Mouse (Mus musculus) lung, postnatal 0 days (tissue): Measurements from ENCODE around the gene Btbd10. TPM values are rescaled to one million over a fixed set of nuclear protein-coding genes. Genes with fewer than 3 reads are reported as not detected.

Source experiments
- ATAC-seq: fragments of 200-750 bp; cut with Nextera tagmentation; 2 replicates; pipeline ENCODE4 v1.8.0; 2017; ENCODE audit warnings: moderate library complexity
- DNase-seq: peaks from one replicate; pipeline ENCODE4 v3.0.0-alpha.2; 2016; ENCODE audit warnings: low spot score
- H3K27ac ChIP-seq: fragments of 300-500 bp; sonication (generic); 2 replicates; pipeline ENCODE4 v1.5.1; 2014; ENCODE audit warnings: antibody characterized with exemption, mild to moderate bottlenecking, low read length, mixed read lengths
- H3K27me3 ChIP-seq: fragments of 300-500 bp; sonication (generic); replicated peaks from 2 replicates; pipeline ENCODE4 v1.6.1; 2014; ENCODE audit warnings: low read length, mixed read lengths; ENCODE audit not compliant: insufficient read depth
- H3K36me3 ChIP-seq: fragments of 300-500 bp; sonication (generic); 2 replicates; pipeline ENCODE4 v1.6.1; 2014; ENCODE audit warnings: low read length, mixed read lengths; ENCODE audit not compliant: insufficient read depth
- H3K4me1 ChIP-seq: fragments of 300-500 bp; sonication (generic); 2 replicates; pipeline ENCODE4 v1.6.1; 2014; ENCODE audit warnings: antibody characterized with exemption, low read depth, low read length, mixed read lengths; ENCODE audit not compliant: insufficient read depth
- H3K4me2 ChIP-seq: fragments of 300-500 bp; sonication (generic); replicated peaks from 2 replicates; pipeline ENCODE4 v1.6.1; 2014; ENCODE audit warnings: low read depth, mild to moderate bottlenecking, low read length, moderate library complexity, mixed read lengths
- H3K4me3 ChIP-seq: fragments of 300-500 bp; sonication (generic); 2 replicates; pipeline ENCODE4 v1.5.1; 2014; ENCODE audit warnings: low read depth, low read length
- H3K9ac ChIP-seq: fragments of 300-500 bp; sonication (generic); replicated peaks from 2 replicates; pipeline ENCODE4 v1.6.1; 2014; ENCODE audit warnings: low read depth, mild to moderate bottlenecking
- H3K9me3 ChIP-seq: fragments of 300-500 bp; sonication (generic); 2 replicates; pipeline ENCODE4 v1.6.1; 2016; ENCODE audit warnings: low read length, mixed read lengths
- CTCF ChIP-seq: IDR thresholded peaks from 2 replicates; pipeline ENCODE4 v1.5.1; 2016; ENCODE audit warnings: antibody characterized with exemption, mild to moderate bottlenecking
- EP300 ChIP-seq: IDR thresholded peaks from 2 replicates; pipeline ENCODE4 v1.6.1; 2016; ENCODE audit warnings: antibody characterized with exemption, mild to moderate bottlenecking, control low read depth
- WGBS: fragments of 180-500 bp; shearing (Covaris S2); extraction: QIAGEN DNeasy Blood & Tissue Kit; methylation state at CpG from one replicate; pipeline ENCODE4 v1.1.7; 2014; 5-methylcytosine and 5-hydroxymethylcytosine counted together
- polyA plus RNA-seq: library from polyadenylated mRNA; unstranded; fragments of >200 nt; fragmentation: Nextera tagmentation; extraction: Ambion mirVana; gene quantifications from 2 replicates; pipeline ENCODE4 v1.2.1, GENCODE M21; 2015

The Btbd10 gene
- polyA plus RNA-seq, 1 experiment from 2014 or later = 20.8 TPM

- no peak overlapping the region for H3K4me2 ChIP-seq
- H3K4me3 ChIP-seq = no peak overlapping the region
- no peak overlapping the region for H3K9ac ChIP-seq
- ATAC-seq (no peak), DNase-seq (no peak)
- no peaks in the 10 kb centered on the region for H3K4me1 ChIP-seq
- TF ChIP-seq EP300 = no peak
- no peak for TF ChIP-seq CTCF
- no peaks in the 10 kb centered on the region for H3K36me3 ChIP-seq
- H3K27ac ChIP-seq = no peak overlapping the region
- H3K27me3 ChIP-seq = no peaks in the 10 kb centered on the region
- WGBS = 73% methylated on average over 1 of the region's 1 CpGs
- no peaks in the 10 kb centered on the region for H3K9me3 ChIP-seq
Measured at GRCm38 (mm10) chr7:113349089-113349488, 20.1 kb downstream of the Btbd10 start.

GRCm38 (mm10) chr7:113347694-113348093, 21.5 kb downstream of the Btbd10 start:
- no peak for TF ChIP-seq CTCF
- no peak for TF ChIP-seq EP300
- H3K4me2 ChIP-seq = no peak overlapping the region
- ATAC-seq (no peak), DNase-seq (no peak)
- no peak overlapping the region for H3K27ac ChIP-seq
- WGBS = 96% methylated on average over 2 of the region's 2 CpGs
- H3K4me1 ChIP-seq = no peaks in the 10 kb centered on the region
- H3K36me3 ChIP-seq = no peaks in the 10 kb centered on the region
- no peak overlapping the region for H3K4me3 ChIP-seq
- no peaks in the 10 kb centered on the region for H3K9me3 ChIP-seq
- H3K27me3 ChIP-seq = no peaks in the 10 kb centered on the region
- H3K9ac ChIP-seq = no peak overlapping the region

DNA sequence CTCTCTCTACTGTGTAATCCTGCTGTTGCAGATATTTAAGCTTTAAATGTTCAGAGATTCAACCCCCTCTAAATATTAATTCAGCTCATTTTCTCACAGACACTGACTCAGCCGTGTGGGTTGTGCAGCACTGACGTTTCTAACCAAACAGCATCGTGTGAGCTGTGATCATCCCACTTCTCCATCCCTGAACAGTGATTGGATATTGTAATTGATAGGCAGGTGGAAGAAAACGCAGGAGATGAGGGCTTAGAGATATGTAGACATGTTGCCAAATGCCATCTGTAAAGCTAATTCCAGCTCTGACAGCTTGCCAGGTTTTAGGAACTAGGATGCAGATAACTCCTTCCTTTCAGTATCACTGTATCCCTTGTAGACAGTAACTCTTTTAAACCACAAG, 21.9 kb downstream of the Btbd10 start:
- no peak overlapping the region for H3K4me2 ChIP-seq
- no peaks in the 10 kb centered on the region for H3K27me3 ChIP-seq
- no peak overlapping the region for H3K4me3 ChIP-seq
- H3K4me1 ChIP-seq = no peaks in the 10 kb centered on the region
- DNase-seq (no peak), ATAC-seq (no peak)
- no peak overlapping the region for H3K27ac ChIP-seq
- no peak for TF ChIP-seq CTCF
- no peak for TF ChIP-seq EP300
- no peaks in the 10 kb centered on the region for H3K36me3 ChIP-seq
- no peak overlapping the region for H3K9ac ChIP-seq
- WGBS = 43% methylated on average over 4 of the region's 4 CpGs
- no peaks in the 10 kb centered on the region for H3K9me3 ChIP-seq

DNA sequence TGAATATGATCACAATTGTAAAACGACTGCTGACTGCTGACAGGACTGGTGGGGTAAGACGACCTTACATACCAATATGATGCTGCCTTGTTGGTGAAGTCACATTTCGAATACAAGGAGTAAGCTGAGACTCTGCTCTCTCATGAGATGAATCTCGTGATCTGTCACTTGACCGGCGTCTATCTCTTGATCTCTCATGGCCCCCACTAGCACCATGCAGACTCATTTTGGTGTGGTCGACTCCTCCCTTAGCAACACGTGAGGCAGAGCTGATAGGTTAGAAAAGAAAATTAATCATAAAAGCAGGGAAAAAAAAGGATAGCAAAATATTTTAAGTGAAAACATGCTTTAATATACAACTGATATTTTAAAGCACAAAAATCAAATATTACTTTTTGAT, 33.9 kb downstream of the Btbd10 start:
- H3K4me2 ChIP-seq = no peak overlapping the region
- H3K4me1 ChIP-seq = no peaks in the 10 kb centered on the region
- no peak for TF ChIP-seq EP300
- TF ChIP-seq CTCF = no peak
- DNase-seq = no peak
- no peak overlapping the region for H3K9ac ChIP-seq
- no peak overlapping the region for H3K4me3 ChIP-seq
- H3K9me3 ChIP-seq = no peaks in the 10 kb centered on the region
- 87% methylated on average over 8 of the region's 8 CpGs for WGBS
- no peaks in the 10 kb centered on the region for H3K27me3 ChIP-seq
- H3K36me3 ChIP-seq = no peaks in the 10 kb centered on the region
- H3K27ac ChIP-seq = no peak overlapping the region
- ATAC-seq = no peak

GRCm38 (mm10) chr7:113334036-113334435, 35.2 kb downstream of the Btbd10 start:
- Histone ChIP-seq H3K27me3 (no peaks in the 10 kb centered on the region), H3K36me3 (no peaks in the 10 kb centered on the region), H3K4me2 (no peak overlapping the region), H3K4me3 (no peak overlapping the region), H3K4me1 (no peaks in the 10 kb centered on the region), H3K9ac (no peak overlapping the region), H3K9me3 (no peaks in the 10 kb centered on the region), H3K27ac (no peak overlapping the region)
- DNase-seq (no peak), ATAC-seq (no peak)
- TF ChIP-seq CTCF = no peak
- no peak for TF ChIP-seq EP300

GRCm38 (mm10) chr7:113320128-113320527, 49.1 kb downstream of the Btbd10 start:
- no peak overlapping the region for H3K4me2 ChIP-seq
- H3K36me3 ChIP-seq = no peaks in the 10 kb centered on the region
- H3K27me3 ChIP-seq = no peaks in the 10 kb centered on the region
- no peaks in the 10 kb centered on the region for H3K9me3 ChIP-seq
- 21% methylated on average over 1 of the region's 1 CpGs for WGBS
- DNase-seq (no peak), ATAC-seq (no peak)
- H3K4me1 ChIP-seq = no peaks in the 10 kb centered on the region
- H3K4me3 ChIP-seq = no peak overlapping the region
- no peak overlapping the region for H3K27ac ChIP-seq
- TF ChIP-seq EP300 (no peak), CTCF (no peak)
- no peak overlapping the region for H3K9ac ChIP-seq

DNA sequence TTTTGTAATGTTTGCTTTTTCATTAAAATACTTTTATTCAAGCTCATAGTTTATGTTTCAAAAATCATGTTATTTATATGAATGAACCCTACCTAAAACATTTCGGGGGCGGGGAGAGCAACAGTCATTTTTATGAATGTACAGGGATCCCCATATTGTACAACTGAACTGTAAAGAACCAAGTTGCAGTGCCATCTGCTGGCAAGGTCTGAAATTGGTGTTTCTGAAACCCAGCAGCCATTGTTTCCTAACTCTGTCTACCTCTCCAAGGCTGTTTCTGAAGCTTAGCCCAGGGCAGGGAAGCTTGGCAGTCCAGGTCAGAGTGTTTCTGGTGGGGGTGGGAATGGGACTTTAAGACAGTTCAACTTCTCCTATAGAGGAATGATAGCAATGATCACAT, 57.4 kb downstream of the Btbd10 start:
- Histone ChIP-seq H3K9ac (no peak overlapping the region), H3K4me2 (no peak overlapping the region), H3K9me3 (no peaks in the 10 kb centered on the region), H3K4me3 (no peak overlapping the region), H3K36me3 (no peaks in the 10 kb centered on the region), H3K27me3 (no peaks in the 10 kb centered on the region), H3K27ac (no peak overlapping the region), H3K4me1 (no peaks in the 10 kb centered on the region)
- WGBS = 15% methylated on average over 2 of the region's 2 CpGs
- ATAC-seq (no peak), DNase-seq (peak; percentile 65)
- TF ChIP-seq CTCF (peak; percentile 80), EP300 (no peak)
